Mouse (Mus musculus) C2C12 (cell line): ENCODE results near the gene Wnt1. TPM values are rescaled to one million over a fixed set of nuclear protein-coding genes. Genes with fewer than 3 reads are reported as not detected.

Experiments used
- H3K27me3 ChIP-seq: one replicate; pipeline ENCODE4 v1.6.1; 2011; ENCODE audit not compliant: control insufficient read depth, insufficient read depth, insufficient read length
- H3K36me3 ChIP-seq: one replicate; pipeline ENCODE4 v1.6.1; 2011; ENCODE audit not compliant: control insufficient read depth, insufficient read depth
- H3K4me3 ChIP-seq: one replicate; pipeline ENCODE4 v1.5.1; 2011; ENCODE audit warnings: mild to moderate bottlenecking, control low read depth; ENCODE audit not compliant: poor library complexity, insufficient read depth, severe bottlenecking
- H3K79me2 ChIP-seq: one replicate; pipeline ENCODE4 v1.6.1; 2011; ENCODE audit not compliant: control insufficient read depth, insufficient read depth
- H3K79me3 ChIP-seq: one replicate; pipeline ENCODE4 v1.6.1; 2011; ENCODE audit warnings: low read depth, control low read depth
- H3ac ChIP-seq: one replicate; pipeline ENCODE3; 2011; ENCODE audit warnings: low read depth; ENCODE audit not compliant: control insufficient read depth, insufficient read length
- CEBPB ChIP-seq: IDR thresholded peaks from one replicate; pipeline ENCODE4 v1.6.1; 2011; ENCODE audit warnings: low read depth, mild to moderate bottlenecking, control low read depth, moderate library complexity
- CTCF ChIP-seq: IDR thresholded peaks from one replicate; pipeline ENCODE4 v1.5.1; 2011; ENCODE audit not compliant: control insufficient read depth, insufficient read depth, insufficient read length
- FOSL1 ChIP-seq: IDR thresholded peaks from one replicate; pipeline ENCODE4 v1.8.0; 2011; ENCODE audit warnings: mild to moderate bottlenecking, low read length; ENCODE audit not compliant: poor library complexity, insufficient read depth, severe bottlenecking
- MAX ChIP-seq: IDR thresholded peaks from one replicate; pipeline ENCODE4 v1.6.1; 2011; ENCODE audit warnings: mild to moderate bottlenecking, control low read depth
- MYOD1 ChIP-seq: IDR thresholded peaks from one replicate; pipeline ENCODE4 v1.6.1; 2011; ENCODE audit warnings: low read depth; ENCODE audit not compliant: control insufficient read depth, insufficient read length
- MYOG ChIP-seq: IDR thresholded peaks from one replicate; pipeline ENCODE4 v1.6.1; 2011; ENCODE audit not compliant: control insufficient read depth, insufficient read length; ENCODE audit errors: extremely low read depth
- USF1 ChIP-seq: IDR thresholded peaks from one replicate; pipeline ENCODE4 v1.6.1; 2011; ENCODE audit warnings: low read depth, mild to moderate bottlenecking, control low read depth, moderate library complexity
- polyA plus RNA-seq: library from polyadenylated mRNA; unstranded; fragments of >200 nt; fragmentation: generic; extraction: Trizol; gene quantifications from one replicate; pipeline ENCODE4 v1.2.1, GENCODE M21; 2012; ENCODE audit warnings: missing spikeins

The Wnt1 gene
- polyA plus RNA-seq, 1 experiment = 0.09 TPM

DNA sequence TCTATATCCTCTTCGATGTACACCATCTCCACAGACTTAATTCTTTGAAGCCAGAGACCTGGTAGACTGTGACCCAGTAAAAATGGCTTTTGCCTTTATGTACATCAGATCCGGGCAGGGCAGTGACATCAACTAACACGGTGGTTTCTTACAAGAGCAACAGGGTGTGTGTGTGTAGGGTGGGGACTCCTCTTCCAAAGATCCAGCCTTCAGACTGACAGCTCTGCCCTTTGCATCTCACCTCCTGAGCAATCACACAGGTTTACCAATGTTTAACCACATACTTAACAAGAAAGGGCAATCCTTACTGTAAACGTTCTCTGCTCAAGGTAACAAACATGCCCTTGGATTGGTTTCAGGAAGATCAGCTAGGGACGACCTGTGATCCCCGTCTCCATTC, 42.4 kb upstream of the Wnt1 start:
- Histone ChIP-seq H3ac (no peak overlapping the region), H3K4me3 (no peak overlapping the region), H3K36me3 (peaks cover 53% of the 10 kb centered on the region), H3K27me3 (no peaks in the 10 kb centered on the region), H3K79me3 (peaks cover 79% of the 10 kb centered on the region), H3K79me2 (peaks cover 99% of the 10 kb centered on the region)
- TF ChIP-seq FOSL1 = no peak
- no peak for TF ChIP-seq CTCF
- TF ChIP-seq CEBPB = no peak
- no peak for TF ChIP-seq MYOD1
- no peak for TF ChIP-seq MYOG
- no peak for TF ChIP-seq MAX
- TF ChIP-seq USF1 = no peak

DNA sequence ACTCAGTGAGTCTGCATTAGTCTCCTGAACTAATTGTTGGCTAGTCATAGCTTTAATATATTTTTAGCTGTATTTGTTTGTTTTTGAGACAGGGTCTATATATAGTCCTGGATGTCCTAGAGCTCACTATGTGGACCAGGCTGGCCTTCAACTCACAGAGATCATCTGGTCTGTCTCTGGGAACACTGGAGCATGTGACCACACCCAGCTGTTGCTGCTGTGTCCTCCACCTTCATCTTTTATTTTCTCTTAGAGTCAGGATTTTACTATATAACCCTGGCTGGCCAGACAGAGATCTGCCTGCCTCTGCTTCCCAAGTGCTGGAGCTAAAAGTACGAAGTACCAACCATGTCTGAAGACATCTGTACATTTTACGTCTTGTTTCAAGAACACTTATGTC, 40.6 kb upstream of the Wnt1 start:
- Histone ChIP-seq H3K27me3 (no peaks in the 10 kb centered on the region), H3K79me3 (peaks cover 81% of the 10 kb centered on the region), H3ac (no peak overlapping the region), H3K4me3 (no peak overlapping the region), H3K36me3 (peaks cover 49% of the 10 kb centered on the region), H3K79me2 (peaks cover 99% of the 10 kb centered on the region)
- TF ChIP-seq MYOG (no peak), CTCF (no peak), MAX (no peak), MYOD1 (no peak), CEBPB (no peak), USF1 (no peak), FOSL1 (no peak)

DNA sequence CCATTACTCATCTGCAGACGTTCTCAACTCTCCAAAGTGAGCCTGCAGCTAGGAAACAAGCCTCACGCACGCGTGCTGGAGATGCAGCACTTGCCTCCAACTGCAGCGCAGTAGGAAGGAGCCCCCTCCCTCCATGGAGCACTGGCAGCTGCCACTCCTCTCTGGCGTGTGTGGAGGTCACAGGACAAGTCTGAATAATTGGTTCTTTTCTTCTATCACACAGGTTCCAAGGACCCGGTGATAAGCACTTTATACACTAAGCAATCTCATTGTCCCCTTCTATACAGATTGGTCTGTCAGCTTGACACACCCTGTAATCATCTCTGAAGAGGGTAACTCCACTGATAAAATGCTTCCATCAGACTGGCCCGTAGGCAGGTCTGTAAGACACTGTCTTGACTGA, 36.6 kb upstream of the Wnt1 start:
- Histone ChIP-seq H3K4me3 (no peak overlapping the region), H3ac (no peak overlapping the region), H3K79me2 (peaks cover 99% of the 10 kb centered on the region), H3K36me3 (peaks cover 54% of the 10 kb centered on the region), H3K27me3 (no peaks in the 10 kb centered on the region), H3K79me3 (peaks cover 78% of the 10 kb centered on the region)
- no peak for TF ChIP-seq MYOD1
- no peak for TF ChIP-seq MYOG
- TF ChIP-seq MAX = no peak
- no peak for TF ChIP-seq USF1
- no peak for TF ChIP-seq CTCF
- TF ChIP-seq FOSL1 = no peak
- TF ChIP-seq CEBPB = no peak

DNA sequence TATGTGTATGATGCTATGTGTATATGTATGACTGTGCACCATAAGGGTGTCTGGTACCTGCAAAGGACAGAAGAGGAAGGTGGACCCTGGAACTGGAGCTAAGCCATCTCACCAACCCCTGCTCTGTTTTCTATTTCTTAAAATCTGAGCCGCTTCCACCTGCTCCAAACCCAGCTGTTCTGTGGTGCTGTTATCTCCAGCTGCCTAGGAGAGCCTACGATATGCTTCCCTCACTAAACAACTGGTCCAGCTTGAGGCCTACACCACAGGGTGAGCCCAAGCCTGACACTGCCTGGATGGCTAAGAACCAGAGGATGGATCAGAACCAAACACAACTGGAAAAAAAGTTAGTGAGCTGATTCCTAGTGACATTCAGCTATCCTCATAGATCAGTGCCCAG, 35.5 kb upstream of the Wnt1 start:
- H3K36me3 ChIP-seq = peaks cover 61% of the 10 kb centered on the region

DNA sequence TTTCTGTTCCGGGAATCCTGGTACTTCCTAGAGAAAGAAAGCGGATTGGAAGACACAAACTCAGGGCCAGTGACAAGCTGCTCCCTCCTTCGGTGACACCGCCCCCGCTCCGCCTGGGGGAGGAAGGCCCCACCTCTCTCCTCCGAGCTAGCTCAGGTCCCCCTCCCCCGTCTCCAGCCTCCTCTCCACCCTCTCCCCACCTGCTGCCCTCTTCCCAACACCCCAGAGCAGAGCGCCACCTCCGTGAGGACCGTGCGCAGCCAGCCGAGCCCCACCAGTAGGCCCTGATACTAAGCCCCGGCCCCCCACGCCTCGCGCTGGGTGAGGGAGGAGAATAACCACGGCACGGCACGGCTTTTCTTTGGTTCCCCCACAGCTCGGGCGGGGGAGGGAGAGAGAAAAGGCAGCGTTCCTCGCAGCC, 27.4 kb upstream of the Wnt1 start:
- TF ChIP-seq MAX = peak; percentile 24
- peak; percentile 18 for TF ChIP-seq MYOD1
- no peak for TF ChIP-seq CEBPB
- Histone ChIP-seq H3K36me3 (peaks cover 39% of the 10 kb centered on the region), H3K27me3 (no peaks in the 10 kb centered on the region), H3K79me2 (peaks cover 59% of the 10 kb centered on the region), H3K79me3 (peaks cover 48% of the 10 kb centered on the region), H3K4me3 (peak overlapping the region; percentile 100), H3ac (peak overlapping the region; percentile 91)

More for the DNA sequence above, 35.5 kb upstream of the Wnt1 start:
- Histone ChIP-seq H3K79me3 (peaks cover 80% of the 10 kb centered on the region), H3K27me3 (no peaks in the 10 kb centered on the region), H3K79me2 (peaks cover 99% of the 10 kb centered on the region), H3K4me3 (no peak overlapping the region), H3ac (no peak overlapping the region)
- TF ChIP-seq FOSL1 (no peak), USF1 (no peak), MYOD1 (no peak), CTCF (no peak), MYOG (no peak), CEBPB (no peak), MAX (no peak)

DNA sequence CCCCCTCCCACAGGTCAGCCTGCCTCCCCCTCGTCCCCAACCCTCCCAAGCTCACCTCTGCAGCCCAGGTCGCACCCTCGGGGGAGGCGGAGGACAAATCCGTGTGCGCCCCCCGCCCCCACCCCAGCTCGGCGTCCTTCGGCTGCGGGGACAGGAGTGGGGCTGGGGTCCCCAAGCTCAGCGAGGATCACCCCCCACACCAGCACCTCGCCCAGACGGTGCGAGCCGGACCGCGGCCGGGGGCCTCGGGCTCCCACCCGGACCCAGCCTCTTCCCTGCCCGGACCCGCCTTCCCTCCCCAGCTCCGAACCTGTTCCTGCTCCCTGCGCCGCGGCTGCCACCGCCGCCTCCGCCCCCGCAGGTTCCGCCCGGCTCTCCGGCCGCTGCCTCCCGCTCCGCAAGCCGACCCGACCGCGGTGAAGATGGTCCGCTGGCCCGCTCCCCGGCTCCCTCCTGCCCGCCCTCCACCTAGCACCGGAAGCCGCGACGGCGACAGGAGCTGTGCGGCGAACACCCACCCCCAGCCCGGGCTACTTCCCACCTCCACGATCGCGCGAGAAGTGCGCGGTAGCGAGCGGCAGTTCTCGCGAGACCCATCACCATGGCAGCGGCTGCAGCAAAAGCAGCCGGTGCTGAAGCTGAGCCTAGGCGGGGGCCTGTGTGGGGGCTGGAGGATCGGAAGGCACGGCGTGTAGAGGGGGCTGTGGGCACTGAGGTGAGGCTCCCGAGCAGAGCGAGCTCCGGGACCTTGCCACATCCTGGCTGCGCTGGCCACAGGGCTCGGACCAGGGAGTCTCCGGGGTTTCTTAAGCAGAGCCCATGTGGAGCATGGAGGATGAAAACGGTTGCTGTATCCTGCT, 26.8 kb upstream of the Wnt1 start, which contains the start of gene Arf3:
Gene Arf3, minus strand, starts transcription at position 545 of the 860 bp plus-strand sequence.
- no peaks in the 10 kb centered on the region for H3K27me3 ChIP-seq
- peaks cover 52% of the 10 kb centered on the region for H3K79me2 ChIP-seq
- H3K4me3 ChIP-seq = peak within 1 kb of the TSS; percentile 100
- peaks cover 42% of the 10 kb centered on the region for H3K79me3 ChIP-seq
- TF ChIP-seq MYOG (no peak), MAX (peak; percentile 46)
- peak within 1 kb of the TSS; percentile 91 for H3ac ChIP-seq
- peaks cover 35% of the 10 kb centered on the region for H3K36me3 ChIP-seq
